Mouse (Mus musculus): ENCODE measurements around the gene Fgf15.

GRCm38 (mm10) chr7:144862712-144863111 is 33.6 kb upstream of the Fgf15 start:
- no peak for TF ChIP-seq CTCF (IDR thresholded peaks at IDR 0.05)
- TF ChIP-seq EP300 (IDR thresholded peaks at IDR 0.05; ENCODE audit: insufficient read depth, low read depth, low read length): no peak
